ENCODE assay signal across 12 mouse cellular contexts in the genomic region with DNA sequence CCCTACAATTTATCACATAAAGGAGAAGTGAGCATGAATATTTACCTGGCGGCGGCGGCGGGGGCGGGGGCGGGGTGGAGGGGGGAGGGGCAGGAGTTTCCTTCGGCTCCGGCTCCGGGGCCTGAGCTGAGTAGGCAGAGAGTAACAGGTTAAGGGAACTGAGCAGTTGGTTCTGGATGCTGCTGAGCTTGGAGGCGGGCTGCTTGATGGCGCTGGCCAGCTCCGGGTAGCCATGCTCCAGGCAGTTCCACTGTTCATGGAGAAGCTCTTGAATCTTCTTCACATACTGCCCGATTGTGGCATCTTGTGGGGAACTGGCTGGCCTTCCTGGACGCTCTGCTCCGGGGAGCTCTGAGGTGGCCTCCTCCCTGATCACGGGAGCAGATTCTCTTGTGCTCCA. TPM values are rescaled to one million over a fixed set of nuclear protein-coding genes. Genes with fewer than 3 reads are reported as not detected.
A peak's percentile ranks its signal among the peaks of the same experiment; 100 is the strongest.
DNase-seq lines count a peak whose midpoint lies in the region; ATAC-seq lines count a peak whose summit lies in the region.
"Had no signal": no experiment of that assay in that cellular context is flagged by ENCODE, and none has a peak within 500 bp of the region (broad histone marks: within the 10 kb centered on the region; RNA-seq: fewer than 3 reads in every experiment).

No protein-coding gene starts in this region.

- ATAC-seq in kidney, embryonic 15.5 days (replicated peaks; ENCODE audit: low FRiP score): 0 out of 2 replicates have a peak, but pooled peaks have one; percentile 7
- no peak for ATAC-seq in hindbrain, embryonic 14.5 days (ENCODE audit: low FRiP score)
- peak; percentile 56; the same call in 1 of the 2 replicates for ATAC-seq in neural tube, embryonic 13.5 days (ENCODE audit: low read depth)

- H3K9me3 ChIP-seq in kidney, embryonic 15.5 days (replicated peaks): no peaks in the 10 kb centered on the region
- no peaks in the 10 kb centered on the region for H3K9me3 ChIP-seq in forebrain, embryonic 10.5 days
- H3K9me3 ChIP-seq in hindbrain, embryonic 14.5 days (ENCODE audit: control insufficient read depth, low read length): no peaks in the 10 kb centered on the region
- H3K9me3 ChIP-seq in neural tube, embryonic 13.5 days: no peaks in the 10 kb centered on the region
- H3K9me3 ChIP-seq: liver, embryonic 15.5 days had no signal

- WGBS in kidney, embryonic 15.5 days: 15% methylated on average over 16 of the region's 16 CpGs
- WGBS in forebrain, embryonic 10.5 days: 8% methylated on average over 16 of the region's 16 CpGs
- 13% methylated on average over 16 of the region's 16 CpGs for WGBS in hindbrain, embryonic 14.5 days
- WGBS in neural tube, embryonic 13.5 days: 16% methylated on average over 16 of the region's 16 CpGs

- peaks cover 3% of the 10 kb centered on the region; the same call in 1 of the 2 replicates for H3K27me3 ChIP-seq in kidney, embryonic 15.5 days
- H3K27me3 ChIP-seq in forebrain, embryonic 10.5 days (ENCODE audit: poor library complexity, severe bottlenecking): peaks cover 28% of the 10 kb centered on the region
- no peaks in the 10 kb centered on the region; the same call in none of the 2 replicates for H3K27me3 ChIP-seq in hindbrain, embryonic 14.5 days (ENCODE audit: control insufficient read depth, insufficient read depth, low read length)
- H3K27me3 ChIP-seq in neural tube, embryonic 13.5 days: peaks cover 12% of the 10 kb centered on the region; the same call in 1 of the 2 replicates

- no peak for DNase-seq in kidney, postnatal 10 days
- DNase-seq in forebrain, embryonic 10.5 days (ENCODE audit: extremely low spot score, low spot score): no peak
- DNase-seq in hindbrain, embryonic 14.5 days (ENCODE audit: low spot score): no peak
- DNase-seq in spleen, postnatal 10 days (ENCODE audit: low spot score in 2 of 2): no peak
- DNase-seq in cerebellum, adult 8-10 months: no peak
- DNase-seq: embryo, embryonic 11 days; right cerebral cortex, postnatal 14 days; thymus, postnatal 25 days had no signal

- H3K4me2 ChIP-seq in kidney, embryonic 15.5 days: peak overlapping the region; percentile 24
- H3K4me2 ChIP-seq in hindbrain, embryonic 14.5 days (replicated peaks): peak overlapping the region; percentile 33
- H3K4me2 ChIP-seq in neural tube, embryonic 13.5 days: peak overlapping the region; percentile 28
- H3K4me2 ChIP-seq: liver, embryonic 15.5 days had no signal

- H3K27ac ChIP-seq in kidney, embryonic 15.5 days: no peak overlapping the region
- peak overlapping the region; percentile 62; the same call in 1 of the 2 replicates for H3K27ac ChIP-seq in forebrain, embryonic 10.5 days
- H3K27ac ChIP-seq in hindbrain, embryonic 14.5 days: no peak overlapping the region
- H3K27ac ChIP-seq in neural tube, embryonic 13.5 days (replicated peaks): no peak overlapping the region
- H3K27ac ChIP-seq: liver, embryonic 15.5 days had no signal

- H3K9ac ChIP-seq in kidney, embryonic 15.5 days: no peak overlapping the region
- no peak overlapping the region for H3K9ac ChIP-seq in hindbrain, embryonic 14.5 days
- H3K9ac ChIP-seq in neural tube, embryonic 13.5 days: no peak overlapping the region
- H3K9ac ChIP-seq: liver, embryonic 15.5 days had no signal

- no peak overlapping the region for H3K4me3 ChIP-seq in kidney, embryonic 15.5 days (replicated peaks)
- H3K4me3 ChIP-seq in forebrain, embryonic 10.5 days: peak overlapping the region; percentile 26
- no peak overlapping the region for H3K4me3 ChIP-seq in hindbrain, embryonic 14.5 days (replicated peaks; ENCODE audit: low read length)
- H3K4me3 ChIP-seq in neural tube, embryonic 13.5 days: no peak overlapping the region
- H3K4me3 ChIP-seq: liver, embryonic 15.5 days; myocyte had no signal

- peaks cover 16% of the 10 kb centered on the region for H3K36me3 ChIP-seq in kidney, embryonic 15.5 days
- H3K36me3 ChIP-seq in forebrain, embryonic 10.5 days (replicated peaks): no peaks in the 10 kb centered on the region; the same call in 1 of the 2 replicates
- no peaks in the 10 kb centered on the region for H3K36me3 ChIP-seq in hindbrain, embryonic 14.5 days (replicated peaks; ENCODE audit: control insufficient read depth, insufficient read depth)
- no peaks in the 10 kb centered on the region for H3K36me3 ChIP-seq in neural tube, embryonic 13.5 days
- H3K36me3 ChIP-seq: liver, embryonic 15.5 days had no signal

- H3K4me1 ChIP-seq in kidney, embryonic 15.5 days: peaks cover 20% of the 10 kb centered on the region
- peaks cover 30% of the 10 kb centered on the region for H3K4me1 ChIP-seq in forebrain, embryonic 10.5 days
- no peaks in the 10 kb centered on the region; the same call in 1 of the 2 replicates for H3K4me1 ChIP-seq in hindbrain, embryonic 14.5 days (replicated peaks; ENCODE audit: control insufficient read depth, insufficient read depth, low read length)
- H3K4me1 ChIP-seq in neural tube, embryonic 13.5 days (replicated peaks): peaks cover 15% of the 10 kb centered on the region; the same call in 1 of the 2 replicates
- H3K4me1 ChIP-seq: liver, embryonic 15.5 days had no signal

RNA-seq across cellular contexts. Expression of a gene that starts 39.1 kb away (rescaled TPM):
- polyA plus RNA-seq in kidney, embryonic 15.5 days (2015; fragmentation: Nextera tagmentation; extraction: Ambion mirVana): 2.0 and 2.1 TPM in 2 replicates
- polyA plus RNA-seq in forebrain, embryonic 10.5 days (2016; fragmentation: Nextera tagmentation; extraction: Ambion mirVana): 1.4 and 1.6 TPM in 2 replicates
- 0.95 and 1.0 TPM in 2 replicates for polyA plus RNA-seq in hindbrain, embryonic 14.5 days (2014; fragmentation: Nextera tagmentation; extraction: Ambion mirVana)
- polyA plus RNA-seq in neural tube, embryonic 13.5 days (2015; fragmentation: Nextera tagmentation; extraction: Ambion mirVana): 0.47 and 0.70 TPM in 2 replicates

RNA-seq across cellular contexts. Expression of a gene that starts 45.4 kb away (rescaled TPM):
- not detected in 2 replicates for polyA plus RNA-seq in kidney, embryonic 15.5 days (2015; fragmentation: Nextera tagmentation; extraction: Ambion mirVana)
- not detected in 2 replicates for polyA plus RNA-seq in forebrain, embryonic 10.5 days (2016; fragmentation: Nextera tagmentation; extraction: Ambion mirVana)
- polyA plus RNA-seq in hindbrain, embryonic 14.5 days (2014; fragmentation: Nextera tagmentation; extraction: Ambion mirVana): not detected in 2 replicates
- polyA plus RNA-seq in neural tube, embryonic 13.5 days (2015; fragmentation: Nextera tagmentation; extraction: Ambion mirVana): not detected in 2 replicates
- polyA plus RNA-seq: liver, embryonic 15.5 days; myocyte had no signal

RNA-seq across cellular contexts. Expression of a gene that starts 51.7 kb away (rescaled TPM):
- polyA plus RNA-seq in kidney, embryonic 15.5 days (2015; fragmentation: Nextera tagmentation; extraction: Ambion mirVana): 0.13 and 1.2 TPM in 2 replicates
- 0.16 and 0.33 TPM in 2 replicates for polyA plus RNA-seq in forebrain, embryonic 10.5 days (2016; fragmentation: Nextera tagmentation; extraction: Ambion mirVana)
- not detected in 2 replicates for polyA plus RNA-seq in hindbrain, embryonic 14.5 days (2014; fragmentation: Nextera tagmentation; extraction: Ambion mirVana)
- not detected in 2 replicates for polyA plus RNA-seq in neural tube, embryonic 13.5 days (2015; fragmentation: Nextera tagmentation; extraction: Ambion mirVana)
- polyA plus RNA-seq: liver, embryonic 15.5 days; myocyte had no signal
